Mouse (Mus musculus): ENCODE data around the gene Smarcd1. TPM values are rescaled to one million over a fixed set of nuclear protein-coding genes. Genes with fewer than 3 reads are reported as not detected.
A peak's percentile ranks its signal among the peaks of the same experiment; 100 is the strongest.

Smarcd1 gene
- 1 to 10 TPM; 5.8 to 7.4 TPM for total RNA-seq (2021)
- long read RNA-seq, experiment 1, transcript Smarcd1-201 (13 exons, 3,307 nt): major isoform, 8 of 11 reads
- long read RNA-seq, experiment 1, partial matches to known transcripts: 1 of 11 reads
- long read RNA-seq, experiment 1, other reads (novel, unspliced or antisense): 2 of 11 reads
- long read RNA-seq, experiment 2, transcript Smarcd1-201 (13 exons, 3,307 nt): major isoform, 8 of 8 reads
- long read RNA-seq, experiment 2, partial matches to known transcripts: 0 of 8 reads
- long read RNA-seq, experiment 2, other reads (novel, unspliced or antisense): 0 of 8 reads

- DNase-seq (ENCODE audit: low spot score): peak; percentile 93
Measured at GRCm38 (mm10) chr15:99701999-99702900, at the start of gene Smarcd1. Gene Smarcd1, plus strand, starts transcription at chr15:99702129.

GRCm38 (mm10) chr15:99653291-99653690, 48.6 kb upstream of the Smarcd1 start:
- no peak for DNase-seq (ENCODE audit: low spot score)

GRCm38 (mm10) chr15:99653876-99654275, 48.1 kb upstream of the Smarcd1 start:
- no peak for DNase-seq (ENCODE audit: low spot score)

GRCm38 (mm10) chr15:99655956-99656355, 46.0 kb upstream of the Smarcd1 start:
- no peak for DNase-seq (ENCODE audit: low spot score)

- no peak for DNase-seq (ENCODE audit: low spot score)
Measured at GRCm38 (mm10) chr15:99658437-99658836, 43.5 kb upstream of the Smarcd1 start.

- no peak for DNase-seq (ENCODE audit: low spot score)
Measured at GRCm38 (mm10) chr15:99661121-99661830, 40.7 kb upstream of the Smarcd1 start.

- DNase-seq (ENCODE audit: low spot score): no peak
Measured at GRCm38 (mm10) chr15:99662371-99662770, 39.6 kb upstream of the Smarcd1 start.

GRCm38 (mm10) chr15:99663964-99664599, 37.8 kb upstream of the Smarcd1 start:
- no peak for DNase-seq (ENCODE audit: low spot score)

GRCm38 (mm10) chr15:99664600-99665451, 37.1 kb upstream of the Smarcd1 start:
- DNase-seq (ENCODE audit: low spot score): peak; percentile 30

- DNase-seq (ENCODE audit: low spot score): no peak
Measured at GRCm38 (mm10) chr15:99667544-99667943, 34.4 kb upstream of the Smarcd1 start.

- DNase-seq (ENCODE audit: low spot score): peak; percentile 70
Measured at GRCm38 (mm10) chr15:99668881-99669280, 33.0 kb upstream of the Smarcd1 start.

- DNase-seq (ENCODE audit: low spot score): no peak
Measured at GRCm38 (mm10) chr15:99669392-99669791, 32.5 kb upstream of the Smarcd1 start.

GRCm38 (mm10) chr15:99670154-99670821, 31.6 kb upstream of the Smarcd1 start, which contains the start of gene Asic1:
Gene Asic1, plus strand, starts transcription at chr15:99670368.
- DNase-seq (ENCODE audit: low spot score): peak; percentile 41

- no peak for DNase-seq (ENCODE audit: low spot score)
Measured at GRCm38 (mm10) chr15:99670964-99671670, 30.8 kb upstream of the Smarcd1 start.

GRCm38 (mm10) chr15:99671783-99672182, 30.1 kb upstream of the Smarcd1 start:
- DNase-seq (ENCODE audit: low spot score): no peak

- DNase-seq (ENCODE audit: low spot score): no peak
Measured at GRCm38 (mm10) chr15:99674866-99675265, 27.1 kb upstream of the Smarcd1 start.

- no peak for DNase-seq (ENCODE audit: low spot score)
Measured at GRCm38 (mm10) chr15:99677089-99677488, 24.8 kb upstream of the Smarcd1 start.

- no peak for DNase-seq (ENCODE audit: low spot score)
Measured at GRCm38 (mm10) chr15:99678063-99678800, 23.7 kb upstream of the Smarcd1 start.

Data from gastrocnemius, adult 18-20 months (tissue).